Mouse (Mus musculus) yolk sac, embryonic 10.5 days (tissue): Measurements from ENCODE around the gene Brms1.

ENCODE experiments used
- DNase-seq: peaks from one replicate; pipeline ENCODE4 v3.0.0-alpha.2; 2017; ENCODE audit warnings: low spot score

Gene Brms1

DNA sequence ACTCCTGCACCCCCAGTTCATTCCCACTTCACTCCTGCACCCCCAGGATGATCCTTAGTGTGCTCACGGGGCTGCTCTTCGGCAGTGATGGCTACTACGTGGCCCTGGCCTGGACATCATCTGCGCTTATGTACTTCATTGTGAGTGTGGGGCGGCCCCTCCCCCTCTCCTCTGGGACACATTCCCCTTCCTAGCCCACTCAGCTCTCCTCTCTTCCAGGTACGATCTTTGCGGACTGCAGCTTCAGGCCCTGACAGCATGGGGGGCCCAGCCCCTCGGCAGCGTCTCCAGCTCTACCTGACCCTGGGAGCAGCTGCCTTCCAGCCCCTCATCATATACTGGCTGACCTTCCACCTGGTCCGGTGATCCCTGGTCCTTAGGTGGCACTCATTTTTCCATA lies 50.9 kb downstream of the Brms1 start:
- DNase-seq = no peak

DNA sequence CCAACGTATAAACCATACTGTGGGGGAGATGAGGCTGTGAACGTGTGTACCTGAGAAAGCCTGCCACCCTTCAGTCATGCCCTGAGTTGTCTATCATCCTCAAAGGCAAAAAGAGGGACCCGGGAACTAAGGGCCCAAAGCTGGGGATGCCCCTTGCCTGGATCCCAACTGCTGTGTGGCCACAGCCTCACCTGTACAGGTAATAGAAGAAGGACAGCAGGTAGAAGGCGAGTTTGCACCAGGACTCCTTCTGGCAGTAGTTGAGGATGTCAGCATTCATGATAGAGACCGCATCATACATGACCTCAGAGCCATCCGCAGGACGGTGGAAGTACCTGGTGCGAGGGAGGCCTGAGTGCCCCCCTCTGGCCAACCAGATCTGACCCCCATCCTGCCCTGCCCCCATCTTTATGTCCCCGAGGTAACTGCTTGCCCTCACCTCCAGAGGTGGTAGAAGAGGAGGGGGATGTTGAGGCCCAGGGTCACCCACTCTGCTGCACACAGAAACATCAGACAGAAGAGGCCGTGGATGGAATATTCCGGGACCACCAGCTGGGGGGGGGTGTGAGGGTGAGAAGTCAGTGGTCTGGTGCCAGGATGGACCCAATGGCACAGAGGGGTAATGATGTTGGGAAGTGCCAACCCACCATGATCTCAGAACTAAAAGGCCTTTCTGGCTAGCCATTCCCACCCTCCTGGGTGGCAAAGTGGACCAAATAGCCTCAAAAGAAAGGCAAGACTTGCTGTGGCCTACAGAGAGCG lies 52.5 kb downstream of the Brms1 start:
- DNase-seq = no peak

DNA sequence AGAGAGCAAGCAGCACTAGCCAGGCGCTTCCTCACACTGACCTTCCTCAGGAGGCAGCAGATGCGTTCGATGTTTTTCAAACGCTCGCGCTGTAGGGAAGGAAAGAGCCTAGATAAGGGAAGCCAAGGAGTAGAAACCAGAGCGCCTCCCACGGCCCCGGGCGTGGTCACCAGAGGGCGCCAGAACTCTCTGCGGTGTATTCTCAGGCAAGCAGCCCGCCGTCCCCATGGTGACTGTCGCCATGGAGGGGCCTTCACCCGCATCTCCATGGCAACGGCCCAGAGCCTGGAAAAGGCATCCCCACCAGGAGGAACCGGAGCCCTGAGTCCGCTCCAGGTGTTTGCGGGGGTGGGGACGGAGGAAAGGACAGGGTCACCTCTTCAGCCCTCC lies 53.1 kb downstream of the Brms1 start:
- DNase-seq = peak; percentile 90

DNA sequence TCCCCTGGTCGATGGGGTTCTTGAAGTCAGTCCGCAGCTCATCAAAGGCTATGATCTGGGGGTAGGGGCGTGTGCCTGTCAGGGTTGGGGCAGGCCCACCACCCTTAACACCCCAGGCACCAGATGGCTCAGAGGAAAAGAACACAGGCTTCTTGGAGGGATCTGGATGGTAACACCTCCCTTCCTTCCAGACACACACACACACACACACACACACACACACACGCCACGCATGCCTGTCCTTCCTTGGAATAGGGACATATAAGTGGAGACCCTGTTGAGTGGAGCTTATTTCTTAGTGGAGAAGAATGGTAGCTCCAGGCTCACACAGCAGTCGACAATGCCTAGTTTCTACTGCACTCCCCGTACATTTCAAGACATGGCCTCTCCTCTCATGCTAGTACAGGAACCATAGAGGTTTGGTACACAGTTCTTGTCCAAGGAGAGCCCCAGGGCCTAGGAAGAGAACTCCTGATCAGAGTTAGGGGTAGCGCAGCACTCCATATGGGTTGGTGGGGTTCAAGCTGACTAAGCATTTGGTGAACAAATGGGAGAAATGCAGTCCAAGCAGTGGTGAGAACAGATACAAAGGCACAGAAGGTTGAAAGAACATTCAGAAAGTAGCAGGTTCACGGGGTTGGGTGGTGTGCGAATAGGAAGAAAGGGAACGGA lies 53.7 kb downstream of the Brms1 start:
- DNase-seq = no peak

DNA sequence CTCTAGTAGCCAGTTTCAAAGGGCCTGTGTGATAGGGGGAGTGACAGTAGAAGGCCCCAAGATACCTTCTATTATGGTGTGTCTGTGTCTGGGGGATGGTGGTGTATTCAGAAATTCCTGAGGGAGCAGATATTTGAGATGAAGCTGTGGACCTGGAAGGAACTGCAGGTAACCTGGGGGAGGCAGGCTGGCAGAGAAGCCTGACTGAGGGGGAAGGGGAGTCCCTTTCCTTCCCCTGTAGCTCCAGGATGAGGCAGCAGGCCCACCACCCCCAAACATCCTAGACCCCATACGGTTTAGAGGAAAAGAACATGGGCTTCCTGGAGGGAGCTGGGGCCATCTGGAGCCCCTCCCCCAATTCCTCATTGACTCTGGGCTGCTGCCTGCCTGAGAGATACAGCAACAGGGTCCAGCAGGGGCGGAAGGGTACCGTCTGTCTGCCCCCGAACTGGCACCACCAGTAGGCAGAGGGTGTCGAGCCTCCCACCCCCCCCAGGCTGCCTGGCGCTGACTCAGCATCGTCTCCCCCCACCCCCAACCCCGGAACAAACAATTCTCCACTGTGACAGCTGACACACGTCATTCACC lies 54.8 kb downstream of the Brms1 start:
- DNase-seq = no peak

DNA sequence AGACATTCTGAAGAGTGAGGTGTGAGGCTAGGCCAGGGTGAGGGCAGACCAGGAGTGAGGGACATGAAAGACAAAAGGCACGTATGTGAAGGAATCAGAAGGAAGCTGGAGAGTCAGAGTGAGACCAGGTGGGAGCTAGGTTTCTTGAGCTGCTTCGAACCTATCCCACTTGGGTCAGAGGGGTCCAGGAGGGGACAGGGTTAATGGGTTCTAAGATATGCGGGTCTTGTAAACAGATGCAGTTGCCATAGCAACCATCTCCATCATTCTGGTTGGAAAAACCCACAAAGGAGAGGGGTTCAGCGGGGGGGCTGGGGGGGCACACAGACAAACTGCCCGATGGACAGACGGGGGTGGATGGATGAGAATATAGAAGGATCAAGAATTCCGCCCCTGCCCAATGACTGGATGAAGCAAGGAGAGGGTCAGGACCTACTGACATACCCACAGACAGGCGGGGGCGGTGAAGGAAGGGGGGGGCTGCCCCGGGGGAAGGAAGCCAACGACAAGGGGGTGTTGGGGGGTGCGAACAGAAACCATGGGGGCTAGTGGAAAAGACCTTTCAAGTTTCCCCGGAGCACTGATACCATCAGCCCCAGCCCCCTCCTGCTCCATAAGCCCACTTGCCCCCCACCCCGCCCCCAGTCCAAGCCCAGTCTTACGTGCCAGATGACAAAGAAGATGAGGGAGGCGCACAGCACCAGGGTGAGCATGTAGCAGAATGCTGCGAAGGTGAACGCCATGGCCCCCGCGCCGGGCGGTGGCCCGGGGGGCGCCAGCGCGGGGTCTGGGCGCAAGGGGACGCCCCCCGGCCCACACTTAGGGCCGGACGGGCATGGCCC lies 56.6 kb downstream of the Brms1 start:
- no peak for DNase-seq

DNA sequence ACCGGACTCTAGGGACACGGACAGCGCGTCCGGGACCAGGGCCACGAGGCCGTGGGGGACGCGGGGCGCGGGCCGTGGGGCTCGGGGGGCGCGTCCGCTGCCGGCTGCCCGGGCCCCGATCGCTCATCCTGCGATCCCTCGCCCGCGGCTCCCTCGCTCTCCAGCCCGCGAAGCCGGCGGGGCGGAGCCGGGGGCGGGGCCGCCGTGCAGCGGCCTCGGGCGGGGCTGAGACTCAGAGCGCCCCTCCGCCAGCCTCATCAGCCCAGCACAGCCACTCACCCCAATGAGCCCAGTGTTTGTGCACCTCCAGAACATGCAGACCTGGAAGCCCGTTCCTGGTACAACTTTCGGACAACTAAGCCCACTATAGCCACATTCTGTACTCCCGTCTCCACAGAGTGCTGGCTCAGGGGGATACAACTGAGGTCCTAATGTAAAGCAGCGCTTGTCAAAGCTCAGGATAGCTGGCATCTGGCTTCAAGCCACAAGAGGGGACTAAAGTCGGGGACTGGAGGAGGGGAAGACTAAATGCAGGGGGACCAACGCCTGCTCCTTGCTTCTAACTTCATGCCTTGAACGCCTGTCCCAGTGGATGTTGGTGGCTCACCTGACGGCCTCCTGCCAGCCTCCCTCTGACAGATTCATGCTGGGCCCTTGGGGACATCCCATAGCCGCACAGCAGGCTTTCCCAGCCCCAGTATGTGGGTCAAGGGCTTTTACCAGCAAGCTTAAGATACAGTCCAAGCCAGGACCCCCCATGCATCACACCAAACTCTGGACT lies 57.4 kb downstream of the Brms1 start, which contains the start of gene Cnih2:
Gene Cnih2 (minus strand): TSS at position 159 of the 781 bp plus-strand sequence.
- DNase-seq = peak; percentile 66
